Mouse (Mus musculus): Measurements from ENCODE around the gene Tsga10ip. TPM values are rescaled to one million over a fixed set of nuclear protein-coding genes. Genes with fewer than 3 reads are reported as not detected.

Tsga10ip gene
- polyA plus RNA-seq (2016; fragmentation: Nextera tagmentation; extraction: Ambion mirVana): not detected in 2 replicates

- no peaks in the 10 kb centered on the region for H3K27me3 ChIP-seq
- no peak within 1 kb of the TSS for H3K4me2 ChIP-seq
- 76% methylated on average over 8 of the region's 8 CpGs for WGBS
- no peak within 1 kb of the TSS for H3K4me3 ChIP-seq (replicated peaks)
- H3K27ac ChIP-seq: no peak within 1 kb of the TSS
- peaks cover 5% of the 10 kb centered on the region for H3K4me1 ChIP-seq
- H3K9me3 ChIP-seq: no peaks in the 10 kb centered on the region
- no peak for ATAC-seq (ENCODE audit: low FRiP score)
- H3K9ac ChIP-seq: no peak within 1 kb of the TSS
- H3K36me3 ChIP-seq (replicated peaks): no peaks in the 10 kb centered on the region
Measured at GRCm38 (mm10) chr19:5402293-5402692, at the start of gene Tsga10ip. TSS of gene Tsga10ip (minus strand) at chr19:5402526.

- Histone ChIP-seq H3K27ac (no peak overlapping the region), H3K9ac (no peak overlapping the region), H3K36me3 (replicated peaks) (peaks cover 11% of the 10 kb centered on the region; the same call in 1 of the 2 replicates), H3K4me3 (replicated peaks) (no peak overlapping the region), H3K4me1 (peaks cover 39% of the 10 kb centered on the region), H3K9me3 (no peaks in the 10 kb centered on the region), H3K27me3 (peaks cover 56% of the 10 kb centered on the region), H3K4me2 (no peak overlapping the region)
- 89% methylated on average over 6 of the region's 6 CpGs for WGBS
- ATAC-seq (ENCODE audit: low FRiP score): no peak
Measured at GRCm38 (mm10) chr19:5451766-5452165, 49.4 kb upstream of the Tsga10ip start.

- no peak overlapping the region for H3K9ac ChIP-seq
- H3K27ac ChIP-seq: no peak overlapping the region
- no peak overlapping the region for H3K4me3 ChIP-seq (replicated peaks)
- H3K27me3 ChIP-seq: peaks cover 72% of the 10 kb centered on the region
- no peaks in the 10 kb centered on the region for H3K9me3 ChIP-seq
- H3K4me1 ChIP-seq: peaks cover 18% of the 10 kb centered on the region
- peaks cover 8% of the 10 kb centered on the region; the same call in 1 of the 2 replicates for H3K36me3 ChIP-seq (replicated peaks)
- WGBS: 91% methylated on average over 3 of the region's 3 CpGs
- no peak overlapping the region for H3K4me2 ChIP-seq
- no peak for ATAC-seq (ENCODE audit: low FRiP score)
Measured at GRCm38 (mm10) chr19:5449673-5450072, 47.3 kb upstream of the Tsga10ip start.

- peak overlapping the region; percentile 51 for H3K4me3 ChIP-seq (replicated peaks)
- H3K36me3 ChIP-seq (replicated peaks): no peaks in the 10 kb centered on the region
- 7% methylated on average over 36 of the region's 36 CpGs for WGBS
- 0 out of 2 replicates have a peak overlapping the region, but pooled peaks have one; percentile 63 for H3K9ac ChIP-seq
- H3K27ac ChIP-seq: no peak overlapping the region
- H3K9me3 ChIP-seq: no peaks in the 10 kb centered on the region
- peaks cover 18% of the 10 kb centered on the region for H3K4me1 ChIP-seq
- peaks cover 78% of the 10 kb centered on the region for H3K27me3 ChIP-seq
- no peak for ATAC-seq (ENCODE audit: low FRiP score)
- peak overlapping the region; percentile 86 for H3K4me2 ChIP-seq
Measured at GRCm38 (mm10) chr19:5448354-5449150, 46.2 kb upstream of the Tsga10ip start.

GRCm38 (mm10) chr19:5447515-5448353, 45.4 kb upstream of the Tsga10ip start, which contains the start of gene Fosl1:
TSS of gene Fosl1 (plus strand) at chr19:5447547.
- peaks cover 78% of the 10 kb centered on the region for H3K27me3 ChIP-seq
- peaks cover 18% of the 10 kb centered on the region for H3K4me1 ChIP-seq
- peak within 1 kb of the TSS; percentile 63 for H3K9ac ChIP-seq
- no peaks in the 10 kb centered on the region for H3K36me3 ChIP-seq (replicated peaks)
- WGBS: 1% methylated on average over 70 of the region's 70 CpGs
- peak; percentile 55; the same call in 1 of the 2 replicates for ATAC-seq (ENCODE audit: low FRiP score)
- H3K9me3 ChIP-seq: no peaks in the 10 kb centered on the region
- peak within 1 kb of the TSS; percentile 86 for H3K4me2 ChIP-seq
- H3K4me3 ChIP-seq (replicated peaks): peak within 1 kb of the TSS; percentile 51
- no peak within 1 kb of the TSS for H3K27ac ChIP-seq

GRCm38 (mm10) chr19:5445747-5446146, 43.4 kb upstream of the Tsga10ip start:
- peaks cover 69% of the 10 kb centered on the region for H3K27me3 ChIP-seq
- ATAC-seq (ENCODE audit: low FRiP score): no peak
- H3K4me2 ChIP-seq: no peak overlapping the region
- H3K36me3 ChIP-seq (replicated peaks): no peaks in the 10 kb centered on the region
- WGBS: 89% methylated on average over 5 of the region's 5 CpGs
- peaks cover under 1% of the 10 kb centered on the region; the same call in 1 of the 2 replicates for H3K9me3 ChIP-seq
- no peak overlapping the region for H3K9ac ChIP-seq
- H3K4me3 ChIP-seq (replicated peaks): no peak overlapping the region
- H3K4me1 ChIP-seq: peaks cover 18% of the 10 kb centered on the region
- H3K27ac ChIP-seq: no peak overlapping the region

GRCm38 (mm10) chr19:5444954-5445353, 42.6 kb upstream of the Tsga10ip start:
- H3K9ac ChIP-seq: no peak overlapping the region
- 35% methylated on average over 7 of the region's 7 CpGs for WGBS
- H3K36me3 ChIP-seq (replicated peaks): no peaks in the 10 kb centered on the region
- no peak for ATAC-seq (ENCODE audit: low FRiP score)
- peaks cover 9% of the 10 kb centered on the region; the same call in 1 of the 2 replicates for H3K9me3 ChIP-seq
- H3K27ac ChIP-seq: no peak overlapping the region
- peaks cover 18% of the 10 kb centered on the region for H3K4me1 ChIP-seq
- peaks cover 61% of the 10 kb centered on the region for H3K27me3 ChIP-seq
- no peak overlapping the region for H3K4me2 ChIP-seq
- H3K4me3 ChIP-seq (replicated peaks): no peak overlapping the region

- no peaks in the 10 kb centered on the region for H3K36me3 ChIP-seq (replicated peaks)
- H3K27me3 ChIP-seq: peaks cover 55% of the 10 kb centered on the region
- H3K4me1 ChIP-seq: peaks cover 18% of the 10 kb centered on the region
- no peak overlapping the region for H3K4me2 ChIP-seq
- no peak overlapping the region for H3K4me3 ChIP-seq (replicated peaks)
- 73% methylated on average over 9 of the region's 9 CpGs for WGBS
- no peak overlapping the region for H3K9ac ChIP-seq
- ATAC-seq (ENCODE audit: low FRiP score): no peak
- no peak overlapping the region for H3K27ac ChIP-seq
- peaks cover 9% of the 10 kb centered on the region; the same call in 1 of the 2 replicates for H3K9me3 ChIP-seq
Measured at GRCm38 (mm10) chr19:5444371-5444908, 42.1 kb upstream of the Tsga10ip start.

GRCm38 (mm10) chr19:5433951-5434350, 31.6 kb upstream of the Tsga10ip start:
- no peak overlapping the region for H3K27ac ChIP-seq
- 68% methylated on average over 7 of the region's 7 CpGs for WGBS
- H3K9me3 ChIP-seq: no peaks in the 10 kb centered on the region
- H3K36me3 ChIP-seq (replicated peaks): no peaks in the 10 kb centered on the region
- no peak for ATAC-seq (ENCODE audit: low FRiP score)
- peaks cover 12% of the 10 kb centered on the region for H3K4me1 ChIP-seq
- no peak overlapping the region for H3K4me2 ChIP-seq
- peak overlapping the region; percentile 2; the same call in 1 of the 2 replicates for H3K9ac ChIP-seq
- no peak overlapping the region for H3K4me3 ChIP-seq (replicated peaks)
- H3K27me3 ChIP-seq: peaks cover 18% of the 10 kb centered on the region; the same call in 1 of the 2 replicates

GRCm38 (mm10) chr19:5432992-5433852, 30.9 kb upstream of the Tsga10ip start:
- 13% methylated on average over 16 of the region's 16 CpGs for WGBS

GRCm38 (mm10) chr19:5431911-5432464, 29.7 kb upstream of the Tsga10ip start:
- 79% methylated on average over 4 of the region's 4 CpGs for WGBS
- Histone ChIP-seq H3K4me1 (peaks cover 19% of the 10 kb centered on the region), H3K9ac (no peak overlapping the region), H3K4me2 (no peak overlapping the region), H3K27me3 (peaks cover 17% of the 10 kb centered on the region; the same call in 1 of the 2 replicates), H3K4me3 (replicated peaks) (no peak overlapping the region), H3K36me3 (replicated peaks) (peaks cover 4% of the 10 kb centered on the region), H3K9me3 (no peaks in the 10 kb centered on the region), H3K27ac (no peak overlapping the region)
- ATAC-seq (ENCODE audit: low FRiP score): no peak

More at GRCm38 (mm10) chr19:5432992-5433852, 30.9 kb upstream of the Tsga10ip start:
- H3K4me2 ChIP-seq: peak overlapping the region; percentile 43
- ATAC-seq (ENCODE audit: low FRiP score): no peak
- H3K27ac ChIP-seq: no peak overlapping the region
- H3K9ac ChIP-seq: peak overlapping the region; percentile 2; the same call in 1 of the 2 replicates
- H3K9me3 ChIP-seq: no peaks in the 10 kb centered on the region
- H3K4me1 ChIP-seq: peaks cover 12% of the 10 kb centered on the region
- H3K27me3 ChIP-seq: peaks cover 18% of the 10 kb centered on the region; the same call in 1 of the 2 replicates
- H3K36me3 ChIP-seq (replicated peaks): no peaks in the 10 kb centered on the region
- peak overlapping the region; percentile 8; the same call in 1 of the 2 replicates for H3K4me3 ChIP-seq (replicated peaks)
